Mouse (Mus musculus) adrenal gland, postnatal 10 days (tissue): Measurements from ENCODE around the gene Ces1d. TPM values are rescaled to one million over a fixed set of nuclear protein-coding genes. Genes with fewer than 3 reads are reported as not detected.
"Not testable (repeated sequence)": the region's sequence is repeated elsewhere in the genome, so short reads cannot be mapped to it uniquely, and the experiment has no call there.

Experiments used
- DNase-seq: peaks from one replicate; pipeline ENCODE4 v3.0.0; 2021; ENCODE audit warnings: mixed read lengths
- long read RNA-seq, 2 experiments: library from polyadenylated mRNA; stranded (forward); transcript quantifications; one replicate each; pipeline ENCODE4 v2.0.0; 2021
- total RNA-seq, 2 experiments: library from RNA; stranded (reverse); gene quantifications; 2 replicates each; pipeline ENCODE4 v1.2.3; 2021

Gene Ces1d
- 100 to 1,000 TPM; 450 to 494 TPM for total RNA-seq
- long read RNA-seq, experiment 1, transcript Ces1d-201 (14 exons, 2,004 nt): major isoform, 463 of 576 reads
- long read RNA-seq, experiment 1, partial matches to known transcripts: 54 of 576 reads
- long read RNA-seq, experiment 1, other reads (novel, unspliced or antisense): 56 of 576 reads
- long read RNA-seq, experiment 2, transcript Ces1d-201 (14 exons, 2,004 nt): major isoform, 222 of 263 reads
- long read RNA-seq, experiment 2, partial matches to known transcripts: 17 of 263 reads
- long read RNA-seq, experiment 2, other reads (novel, unspliced or antisense): 21 of 263 reads

GRCm38 (mm10) chr8:93197685-93198525 is at the start of gene Ces1d:
Gene Ces1d, minus strand, starts transcription at chr8:93197838.
- DNase-seq: peak; percentile 65

GRCm38 (mm10) chr8:93246057-93246456 is 48.4 kb upstream of the Ces1d start:
- no peak for DNase-seq

- no peak for DNase-seq
Measured at GRCm38 (mm10) chr8:93239884-93240283, 42.2 kb upstream of the Ces1d start.

- no peak for DNase-seq
Measured at GRCm38 (mm10) chr8:93235681-93236080, 38.0 kb upstream of the Ces1d start.

GRCm38 (mm10) chr8:93234706-93235105 is 37.1 kb upstream of the Ces1d start:
- DNase-seq: peak; percentile 67

GRCm38 (mm10) chr8:93234068-93234467 is 36.4 kb upstream of the Ces1d start:
- DNase-seq: peak; percentile 42

- DNase-seq: no peak
Measured at GRCm38 (mm10) chr8:93229446-93229845, 31.8 kb upstream of the Ces1d start, which contains the start of gene Ces1e. Gene Ces1e, minus strand, starts transcription at chr8:93229619.

- no peak for DNase-seq
Measured at GRCm38 (mm10) chr8:93228673-93229370, 31.2 kb upstream of the Ces1d start.

GRCm38 (mm10) chr8:93226471-93226870 is 28.8 kb upstream of the Ces1d start:
- not testable (repeated sequence) for DNase-seq

- DNase-seq: no peak
Measured at GRCm38 (mm10) chr8:93221896-93222295, 24.3 kb upstream of the Ces1d start.

GRCm38 (mm10) chr8:93217867-93218266 is 20.2 kb upstream of the Ces1d start:
- no peak for DNase-seq

- no peak for DNase-seq
Measured at GRCm38 (mm10) chr8:93217375-93217774, 19.7 kb upstream of the Ces1d start.

GRCm38 (mm10) chr8:93211091-93211490 is 13.5 kb upstream of the Ces1d start:
- DNase-seq: peak; percentile 29

GRCm38 (mm10) chr8:93199146-93199545 is 1.5 kb upstream of the Ces1d start:
- DNase-seq: peak; percentile 10

GRCm38 (mm10) chr8:93196436-93196835 is 1.2 kb downstream of the Ces1d start:
- DNase-seq: peak; percentile 39

GRCm38 (mm10) chr8:93180581-93181129 is 17.0 kb downstream of the Ces1d start:
- DNase-seq: no peak

- no peak for DNase-seq
Measured at GRCm38 (mm10) chr8:93176593-93176992, 21.0 kb downstream of the Ces1d start.

- DNase-seq: no peak
Measured at GRCm38 (mm10) chr8:93174554-93174953, 23.1 kb downstream of the Ces1d start.

- DNase-seq: peak; percentile 10
Measured at GRCm38 (mm10) chr8:93171846-93172590, 25.6 kb downstream of the Ces1d start.

GRCm38 (mm10) chr8:93163363-93163762 is 34.3 kb downstream of the Ces1d start:
- no peak for DNase-seq

GRCm38 (mm10) chr8:93151401-93151800 is 46.2 kb downstream of the Ces1d start:
- no peak for DNase-seq

- no peak for DNase-seq
Measured at GRCm38 (mm10) chr8:93147331-93147730, 50.3 kb downstream of the Ces1d start.
